Comparison of ENCODE assay signal across 22 mouse cellular contexts in the genomic region with DNA sequence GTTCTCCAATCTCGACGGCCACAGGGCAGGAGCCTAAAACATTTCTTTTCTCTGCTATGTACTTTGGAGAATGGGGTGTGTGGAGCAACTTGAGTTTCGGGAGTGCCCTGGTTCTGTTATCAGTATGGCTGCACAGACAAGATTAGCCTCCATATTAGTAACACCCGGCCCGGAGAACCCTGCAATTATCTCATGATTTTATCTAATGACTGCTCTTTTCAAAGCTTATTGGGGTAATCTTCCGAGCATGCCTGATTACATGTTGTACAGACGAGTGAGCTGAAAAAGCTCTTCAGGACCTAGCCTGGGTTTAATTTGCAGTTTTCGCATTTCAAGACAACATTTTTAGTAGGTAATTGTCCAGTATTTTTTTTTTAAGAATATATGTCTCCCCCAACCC.
DNase-seq lines count a peak whose midpoint lies in the region; ATAC-seq and TF ChIP-seq lines count a peak whose summit lies in the region.
"Had no signal": no experiment of that assay in that cellular context is flagged by ENCODE, and none has a peak within 500 bp of the region (broad histone marks: within the 10 kb centered on the region; RNA-seq: fewer than 3 reads in every experiment).

No protein-coding gene starts in this region.

- TF ChIP-seq EP300 in stomach, postnatal 0 days (optimal IDR thresholded peaks at IDR 0.05) = no peak

- no peaks in the 10 kb centered on the region for H3K27me3 ChIP-seq in forebrain, embryonic 14.5 days (replicated peaks; ENCODE audit: control insufficient read depth, insufficient read depth, low read length)
- H3K27me3 ChIP-seq in forebrain, embryonic 13.5 days = no peaks in the 10 kb centered on the region
- no peaks in the 10 kb centered on the region for H3K27me3 ChIP-seq in hindbrain, embryonic 13.5 days
- no peaks in the 10 kb centered on the region for H3K27me3 ChIP-seq in hindbrain, embryonic 12.5 days
- H3K27me3 ChIP-seq in stomach, embryonic 15.5 days (replicated peaks) = no peaks in the 10 kb centered on the region
- no peaks in the 10 kb centered on the region for H3K27me3 ChIP-seq in stomach, postnatal 0 days (ENCODE audit: control insufficient read depth, insufficient read depth, low read length)
- no peaks in the 10 kb centered on the region for H3K27me3 ChIP-seq in midbrain, embryonic 11.5 days (ENCODE audit: control insufficient read depth, insufficient read depth, low read length)
- H3K27me3 ChIP-seq: lung, embryonic 15.5 days had no signal

- DNase-seq in forebrain, embryonic 14.5 days (ENCODE audit: low spot score) = peak; percentile 35
- DNase-seq in stomach, postnatal 0 days (ENCODE audit: low spot score) = no peak
- no peak for DNase-seq in midbrain, embryonic 11.5 days (ENCODE audit: low spot score, missing footprints)
- DNase-seq: adrenal gland, adult 8-10 months; cerebellum, adult 8-10 months; cerebellum, postnatal 25 days; forebrain, postnatal 0 days; heart, postnatal 10 days; kidney, adult 11 months; kidney, postnatal 14 days; layer of hippocampus, adult 9-11 months; right cerebral cortex, postnatal 14 days; thymus, adult 18-20 months; thymus, postnatal 36 days had no signal

- no peak overlapping the region for H3K4me2 ChIP-seq in forebrain, embryonic 14.5 days (ENCODE audit: low read length)
- no peak overlapping the region for H3K4me2 ChIP-seq in forebrain, embryonic 13.5 days
- H3K4me2 ChIP-seq in hindbrain, embryonic 13.5 days = no peak overlapping the region
- no peak overlapping the region for H3K4me2 ChIP-seq in hindbrain, embryonic 12.5 days (replicated peaks)
- no peak overlapping the region for H3K4me2 ChIP-seq in stomach, embryonic 15.5 days
- H3K4me2 ChIP-seq in stomach, postnatal 0 days (replicated peaks; ENCODE audit: low read depth) = no peak overlapping the region
- no peak overlapping the region for H3K4me2 ChIP-seq in midbrain, embryonic 11.5 days
- H3K4me2 ChIP-seq: lung, embryonic 15.5 days had no signal

- 28% methylated on average over 8 of the region's 8 CpGs for WGBS in forebrain, embryonic 14.5 days
- WGBS in forebrain, embryonic 13.5 days = 39% methylated on average over 8 of the region's 8 CpGs
- 63% methylated on average over 8 of the region's 8 CpGs for WGBS in hindbrain, embryonic 13.5 days
- 69% methylated on average over 8 of the region's 8 CpGs for whole genome bisulfite sequencing in hindbrain, embryonic 12.5 days
- WGBS in stomach, embryonic 15.5 days = 65% methylated on average over 8 of the region's 8 CpGs
- WGBS in stomach, postnatal 0 days = 52% methylated on average over 8 of the region's 8 CpGs
- 70% methylated on average over 8 of the region's 8 CpGs for WGBS in midbrain, embryonic 11.5 days

- H3K36me3 ChIP-seq in forebrain, embryonic 14.5 days (ENCODE audit: control insufficient read depth, insufficient read depth, low read length) = no peaks in the 10 kb centered on the region
- H3K36me3 ChIP-seq in forebrain, embryonic 13.5 days (ENCODE audit: poor library complexity, severe bottlenecking) = no peaks in the 10 kb centered on the region
- H3K36me3 ChIP-seq in hindbrain, embryonic 13.5 days = no peaks in the 10 kb centered on the region
- H3K36me3 ChIP-seq in hindbrain, embryonic 12.5 days = no peaks in the 10 kb centered on the region
- H3K36me3 ChIP-seq in stomach, embryonic 15.5 days = no peaks in the 10 kb centered on the region
- H3K36me3 ChIP-seq in stomach, postnatal 0 days (ENCODE audit: control insufficient read depth, insufficient read depth, low read length) = no peaks in the 10 kb centered on the region
- no peaks in the 10 kb centered on the region for H3K36me3 ChIP-seq in midbrain, embryonic 11.5 days (ENCODE audit: control insufficient read depth, insufficient read depth, low read length)
- H3K36me3 ChIP-seq: G1E; lung, embryonic 15.5 days; midbrain, embryonic 10.5 days had no signal

- no peak overlapping the region for H3K9ac ChIP-seq in forebrain, embryonic 14.5 days (ENCODE audit: low read length)
- H3K9ac ChIP-seq in forebrain, embryonic 13.5 days = no peak overlapping the region
- no peak overlapping the region for H3K9ac ChIP-seq in hindbrain, embryonic 13.5 days
- no peak overlapping the region for H3K9ac ChIP-seq in hindbrain, embryonic 12.5 days
- H3K9ac ChIP-seq in stomach, embryonic 15.5 days = no peak overlapping the region
- no peak overlapping the region for H3K9ac ChIP-seq in stomach, postnatal 0 days (ENCODE audit: low read length)
- no peak overlapping the region for H3K9ac ChIP-seq in midbrain, embryonic 11.5 days (ENCODE audit: low read length)
- H3K9ac ChIP-seq: forebrain, postnatal 0 days; lung, embryonic 15.5 days had no signal

- H3K4me3 ChIP-seq in forebrain, embryonic 14.5 days (ENCODE audit: low read depth, low read length) = no peak overlapping the region
- H3K4me3 ChIP-seq in forebrain, embryonic 13.5 days = no peak overlapping the region
- H3K4me3 ChIP-seq in hindbrain, embryonic 13.5 days = no peak overlapping the region
- no peak overlapping the region for H3K4me3 ChIP-seq in hindbrain, embryonic 12.5 days
- no peak overlapping the region for H3K4me3 ChIP-seq in stomach, embryonic 15.5 days (replicated peaks)
- H3K4me3 ChIP-seq in stomach, postnatal 0 days (ENCODE audit: low read depth, low read length) = no peak overlapping the region
- H3K4me3 ChIP-seq in midbrain, embryonic 11.5 days (ENCODE audit: low read depth, low read length) = no peak overlapping the region
- H3K4me3 ChIP-seq: lung, embryonic 15.5 days; midbrain, embryonic 10.5 days had no signal

- no peak for ATAC-seq in forebrain, embryonic 14.5 days
- no peak for ATAC-seq in forebrain, embryonic 13.5 days
- ATAC-seq in hindbrain, embryonic 13.5 days (ENCODE audit: low FRiP score) = no peak
- no peak for ATAC-seq in hindbrain, embryonic 12.5 days (ENCODE audit: low FRiP score)
- no peak for ATAC-seq in stomach, embryonic 15.5 days (ENCODE audit: insufficient read depth, low FRiP score, low read depth)
- no peak for ATAC-seq in stomach, postnatal 0 days (ENCODE audit: low FRiP score, low TSS enrichment)
- ATAC-seq in midbrain, embryonic 11.5 days (ENCODE audit: low FRiP score) = no peak
- ATAC-seq: forebrain, postnatal 0 days; midbrain, embryonic 16.5 days had no signal

- H3K9me3 ChIP-seq in forebrain, embryonic 14.5 days (replicated peaks; ENCODE audit: control insufficient read depth, low read length) = no peaks in the 10 kb centered on the region
- H3K9me3 ChIP-seq in forebrain, embryonic 13.5 days (replicated peaks) = no peaks in the 10 kb centered on the region
- H3K9me3 ChIP-seq in hindbrain, embryonic 13.5 days = no peaks in the 10 kb centered on the region
- no peaks in the 10 kb centered on the region for H3K9me3 ChIP-seq in hindbrain, embryonic 12.5 days (replicated peaks)
- no peaks in the 10 kb centered on the region for H3K9me3 ChIP-seq in stomach, embryonic 15.5 days
- H3K9me3 ChIP-seq in stomach, postnatal 0 days (ENCODE audit: control insufficient read depth, low read length) = no peaks in the 10 kb centered on the region
- H3K9me3 ChIP-seq in midbrain, embryonic 11.5 days (ENCODE audit: control insufficient read depth, low read length) = no peaks in the 10 kb centered on the region
- H3K9me3 ChIP-seq: lung, embryonic 15.5 days; midbrain, embryonic 10.5 days had no signal

- no peak overlapping the region for H3K27ac ChIP-seq in forebrain, embryonic 14.5 days (ENCODE audit: low read depth, low read length)
- no peak overlapping the region for H3K27ac ChIP-seq in forebrain, embryonic 13.5 days
- H3K27ac ChIP-seq in hindbrain, embryonic 13.5 days = peak overlapping the region; percentile 52; the same call in 1 of the 2 replicates
- no peak overlapping the region for H3K27ac ChIP-seq in hindbrain, embryonic 12.5 days
- peak overlapping the region; percentile 21; the same call in 1 of the 2 replicates for H3K27ac ChIP-seq in stomach, embryonic 15.5 days
- H3K27ac ChIP-seq in stomach, postnatal 0 days (replicated peaks) = no peak overlapping the region
- H3K27ac ChIP-seq in midbrain, embryonic 11.5 days (ENCODE audit: low read depth, low read length) = no peak overlapping the region
- H3K27ac ChIP-seq: lung, embryonic 15.5 days; midbrain, embryonic 10.5 days had no signal

- TF ChIP-seq CTCF in stomach, postnatal 0 days (IDR thresholded peaks at IDR 0.05; ENCODE audit: low read depth) = no peak

- H3K4me1 ChIP-seq in forebrain, embryonic 14.5 days (ENCODE audit: control insufficient read depth, insufficient read depth, low read length) = peaks cover 13% of the 10 kb centered on the region
- H3K4me1 ChIP-seq in forebrain, embryonic 13.5 days = peaks cover 61% of the 10 kb centered on the region
- H3K4me1 ChIP-seq in hindbrain, embryonic 13.5 days (replicated peaks) = peaks cover 59% of the 10 kb centered on the region
- peaks cover 50% of the 10 kb centered on the region for H3K4me1 ChIP-seq in hindbrain, embryonic 12.5 days
- H3K4me1 ChIP-seq in stomach, embryonic 15.5 days = peaks cover 25% of the 10 kb centered on the region
- H3K4me1 ChIP-seq in stomach, postnatal 0 days (replicated peaks; ENCODE audit: control insufficient read depth, insufficient read depth) = peaks cover under 1% of the 10 kb centered on the region
- H3K4me1 ChIP-seq in midbrain, embryonic 11.5 days (ENCODE audit: control insufficient read depth, insufficient read depth, low read length) = peaks cover 4% of the 10 kb centered on the region

Comparison
In these comparisons a context has a peak if more than half of its experiments do, and no peak if none do; other contexts are left out.
1. H3K27ac ChIP-seq: peak in hindbrain, embryonic 13.5 days (single experiment) and stomach, embryonic 15.5 days (single experiment); none in forebrain, embryonic 14.5 days (single experiment), forebrain, embryonic 13.5 days (single experiment), hindbrain, embryonic 12.5 days (single experiment), stomach, postnatal 0 days (single experiment) and midbrain, embryonic 11.5 days (single experiment).